Mouse (Mus musculus) lung, adult 2 months (tissue): ENCODE data around the gene Leng8.

ENCODE experiments used
- CTCF ChIP-seq: fragments of 200-500 bp; IDR thresholded peaks from 2 replicates; pipeline ENCODE4 v1.5.1; 2011; ENCODE audit warnings: mild to moderate bottlenecking, low read length, control low read depth; ENCODE audit not compliant: insufficient read depth
- POLR2A ChIP-seq: fragments of 200-500 bp; IDR thresholded peaks from 2 replicates; pipeline ENCODE4 v1.6.1; 2011; ENCODE audit warnings: low read depth, mild to moderate bottlenecking, control low read depth, low read length, borderline replicate concordance; ENCODE audit errors: extremely low read depth

GRCm38 (mm10) chr7:4154356-4154755 lies 17.5 kb downstream of the Leng8 start:
- no peak for TF ChIP-seq POLR2A
- TF ChIP-seq CTCF, result no peak
